In the genomic region with DNA sequence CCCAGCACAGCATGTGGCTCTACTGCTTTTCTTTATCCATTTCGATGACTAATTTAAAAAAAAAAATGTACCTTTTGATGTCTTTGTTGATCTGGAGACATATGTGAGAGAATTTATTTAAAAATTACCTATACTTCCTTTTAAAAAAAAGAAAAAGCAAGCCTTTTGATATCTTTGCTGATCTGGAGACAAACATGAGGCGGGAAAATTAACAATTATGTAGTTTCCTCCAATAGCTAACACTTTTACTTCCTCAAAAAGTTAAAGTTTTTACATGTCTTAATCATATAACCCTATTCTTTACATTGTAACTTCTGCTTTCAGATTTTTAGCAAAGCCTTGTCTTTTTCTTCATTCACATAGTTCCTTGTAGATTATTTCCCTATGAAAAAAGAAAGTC, we compare ENCODE assay signal across 25 mouse cellular contexts.
A peak's percentile ranks its signal among the peaks of the same experiment; 100 is the strongest.
DNase-seq lines count a peak whose midpoint lies in the region; ATAC-seq and TF ChIP-seq lines count a peak whose summit lies in the region.
"Had no signal": no experiment of that assay in that cellular context is flagged by ENCODE, and none has a peak within 500 bp of the region (broad histone marks: within the 10 kb centered on the region; RNA-seq: fewer than 3 reads in every experiment).

No protein-coding gene starts in this region.

- H3K4me3 ChIP-seq in MEL (ENCODE audit: control insufficient read depth in 1 of 2, insufficient read depth in 1 of 2, low read depth in 2 of 2, low read length in 2 of 2) = no peak overlapping the region
- H3K4me3 ChIP-seq: forebrain, embryonic 13.5 days; heart, adult 2 months; heart, embryonic 10.5 days; heart, embryonic 13.5 days; hindbrain, embryonic 12.5 days; hindbrain, embryonic 15.5 days had no signal

- TF ChIP-seq EP300 in MEL (IDR thresholded peaks at IDR 0.05; ENCODE audit: low read depth in 1 of 2, low read length in 2 of 2) = peak in 1 of 2 experiments; percentile 41; a peak in 1 of 4 replicates

- H3K27ac ChIP-seq in MEL (ENCODE audit: control insufficient read depth, low read depth, low read length) = no peak overlapping the region
- H3K27ac ChIP-seq: forebrain, embryonic 13.5 days; heart, adult 2 months; heart, embryonic 10.5 days; heart, embryonic 13.5 days; hindbrain, embryonic 12.5 days; hindbrain, embryonic 15.5 days had no signal

- intact Hi-C loops in gastrocnemius, postnatal 14 days (cut with DNase I; ENCODE audit: low total_unique reads) = no loop called here

- no peaks in the 10 kb centered on the region for H3K9me3 ChIP-seq in MEL (replicated peaks; ENCODE audit: insufficient read depth, low read length)
- H3K9me3 ChIP-seq: forebrain, embryonic 13.5 days; G1E; heart, embryonic 10.5 days; heart, embryonic 13.5 days; hindbrain, embryonic 12.5 days; hindbrain, embryonic 15.5 days had no signal

- ATAC-seq in granulocyte monocyte progenitor cell, adult 5-6 weeks (replicated peaks; ENCODE audit: poor library complexity, severe bottlenecking) = peak; percentile 58
- ATAC-seq in neutrophil, adult 5-6 weeks (ENCODE audit: extremely low read depth, insufficient number of reproducible peaks, low FRiP score, poor library complexity, severe bottlenecking) = peak; percentile 33; the same call in 1 of the 2 replicates
- ATAC-seq in erythroid progenitor cell, adult 5-6 weeks (replicated peaks; ENCODE audit: low FRiP score, poor library complexity, severe bottlenecking) = no peak
- ATAC-seq: activated CD4-positive, CD25-positive, alpha-beta regulatory T cell, adult 4 months; forebrain, embryonic 13.5 days; forebrain, embryonic 16.5 days; intestine, postnatal 0 days had no signal

- H3K9ac ChIP-seq in MEL (ENCODE audit: control insufficient read depth, low read depth, low read length, poor library complexity, severe bottlenecking) = no peak overlapping the region
- H3K9ac ChIP-seq: forebrain, embryonic 13.5 days; heart, embryonic 13.5 days; hindbrain, embryonic 12.5 days; hindbrain, embryonic 15.5 days had no signal

- TF ChIP-seq RAD21 in MEL (IDR thresholded peaks at IDR 0.05; ENCODE audit: low read depth, low read length) = no peak

- no peak for TF ChIP-seq CTCF in MEL (IDR thresholded peaks at IDR 0.05 in 2 of 3, conservative IDR thresholded peaks at IDR 0.05 in 1 of 3; ENCODE audit: control insufficient read depth in 1 of 3, insufficient read depth in 1 of 3, low read depth in 2 of 3, low read length in 3 of 3, poor library complexity in 1 of 3, severe bottlenecking in 1 of 3)

- DNase-seq in A20 (ENCODE audit: low read depth, low spot score) (peak; percentile 61), MEL (ENCODE audit: low read depth, low spot score) (peak; percentile 54)
- DNase-seq in gastrocnemius, postnatal 14 days = no peak
- no peak for DNase-seq in yolk sac, embryonic 10.5 days (ENCODE audit: low spot score)
- DNase-seq: adrenal gland, adult 8-10 months; adrenal gland, postnatal 25 days; cerebellum, adult 18-20 months; cerebellum, adult 9-10 months; cerebellum, postnatal 14 days; gastrocnemius, postnatal 10 days; heart, adult 2 months; heart, postnatal 14 days had no signal

- TF ChIP-seq POLR2A in MEL (IDR thresholded peaks at IDR 0.05; ENCODE audit: control insufficient read depth in 1 of 2, insufficient read depth in 1 of 2, low read depth in 1 of 2, low read length in 2 of 2, poor library complexity in 1 of 2) = no peak

- H3K4me1 ChIP-seq in MEL (ENCODE audit: control insufficient read depth in 1 of 2, insufficient read depth in 2 of 2, low read length in 2 of 2) = no peaks in the 10 kb centered on the region

- peaks cover 5% of the 10 kb centered on the region in 2 experiments; a peak in 3 of 4 replicates for H3K36me3 ChIP-seq in MEL (ENCODE audit: control insufficient read depth in 1 of 2, insufficient read depth in 2 of 2, low read length in 2 of 2)
- H3K36me3 ChIP-seq: heart, embryonic 10.5 days; hindbrain, embryonic 12.5 days; hindbrain, embryonic 15.5 days had no signal

- no peaks in the 10 kb centered on the region for H3K27me3 ChIP-seq in MEL (ENCODE audit: control insufficient read depth in 1 of 2, insufficient read depth in 2 of 2, low read length in 2 of 2)
- H3K27me3 ChIP-seq: CH12.LX; forebrain, embryonic 13.5 days; heart, embryonic 13.5 days; hindbrain, embryonic 12.5 days; hindbrain, embryonic 15.5 days had no signal

- no peaks in the 10 kb centered on the region for H3K79me2 ChIP-seq in MEL (ENCODE audit: control insufficient read depth, insufficient read depth, low read length, poor library complexity)

TF ChIP-seq in MEL, 35 proteins besides CTCF, POLR2A, EP300 and RAD21:
- TF ChIP-seq SIN3A (IDR thresholded peaks at IDR 0.05; ENCODE audit: low read length) (no peak), MAX (IDR thresholded peaks at IDR 0.05; ENCODE audit: low read length) (0 out of 2 replicates have a peak, but pooled peaks have one; percentile 18), ZNF384 (IDR thresholded peaks at IDR 0.05; ENCODE audit: low read depth, low read length) (peak; percentile 61), E2F4 (IDR thresholded peaks at IDR 0.05; ENCODE audit: borderline replicate concordance, low read depth, low read length) (no peak)

Comparison
In these comparisons a context has a peak if more than half of its experiments do, and no peak if none do; other contexts are left out.
1. DNase-seq: peak in A20 (single experiment) and MEL (single experiment); none in gastrocnemius, postnatal 14 days (single experiment) and yolk sac, embryonic 10.5 days (single experiment).